Mouse (Mus musculus): ENCODE measurements around the gene Gm45062. TPM values are rescaled to one million over a fixed set of nuclear protein-coding genes. Genes with fewer than 3 reads are reported as not detected.

Gm45062 gene
- polyA plus RNA-seq, 1 experiment from 2014 or later: 9.7 TPM

DNA sequence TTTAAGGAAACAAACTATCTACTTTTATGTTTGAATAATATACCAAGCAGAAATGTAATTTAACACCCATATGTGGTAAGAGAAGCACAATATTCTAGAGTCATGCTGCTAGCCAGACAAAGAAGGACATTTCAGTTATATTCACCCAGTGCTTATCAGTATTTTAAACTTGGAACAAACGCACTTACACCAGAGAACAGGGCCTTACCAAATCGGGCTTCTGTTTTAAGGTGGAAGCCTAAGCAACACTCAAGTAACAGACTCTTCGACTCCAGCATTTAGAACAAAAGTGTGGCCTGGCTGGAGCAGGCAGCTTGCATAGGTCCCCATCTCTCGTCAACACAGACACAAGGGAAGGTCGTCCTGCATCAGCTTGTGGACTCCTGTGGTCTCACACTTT is 229.0 kb downstream of the Gm45062 start:
- Histone ChIP-seq H3K9me3 (no peaks in the 10 kb centered on the region), H3K36me3 (no peaks in the 10 kb centered on the region), H3K27me3 (no peaks in the 10 kb centered on the region), H3K9ac (no peak overlapping the region), H3K4me2 (no peak overlapping the region), H3K27ac (no peak overlapping the region), H3K4me3 (no peak overlapping the region), H3K4me1 (no peaks in the 10 kb centered on the region)
- no peak for ATAC-seq (ENCODE audit: insufficient number of reproducible peaks, low FRiP score, low TSS enrichment, low read depth)
- WGBS: 64% methylated on average over 5 of the region's 5 CpGs

GRCm38 (mm10) chr6:8489266-8489665 is 230.0 kb downstream of the Gm45062 start:
- Histone ChIP-seq H3K4me2 (no peak overlapping the region), H3K27ac (no peak overlapping the region), H3K4me1 (no peaks in the 10 kb centered on the region), H3K9me3 (no peaks in the 10 kb centered on the region), H3K27me3 (no peaks in the 10 kb centered on the region), H3K9ac (no peak overlapping the region), H3K4me3 (no peak overlapping the region), H3K36me3 (no peaks in the 10 kb centered on the region)
- ATAC-seq (ENCODE audit: insufficient number of reproducible peaks, low FRiP score, low TSS enrichment, low read depth): no peak
- WGBS: 82% methylated on average over 7 of the region's 7 CpGs

DNA sequence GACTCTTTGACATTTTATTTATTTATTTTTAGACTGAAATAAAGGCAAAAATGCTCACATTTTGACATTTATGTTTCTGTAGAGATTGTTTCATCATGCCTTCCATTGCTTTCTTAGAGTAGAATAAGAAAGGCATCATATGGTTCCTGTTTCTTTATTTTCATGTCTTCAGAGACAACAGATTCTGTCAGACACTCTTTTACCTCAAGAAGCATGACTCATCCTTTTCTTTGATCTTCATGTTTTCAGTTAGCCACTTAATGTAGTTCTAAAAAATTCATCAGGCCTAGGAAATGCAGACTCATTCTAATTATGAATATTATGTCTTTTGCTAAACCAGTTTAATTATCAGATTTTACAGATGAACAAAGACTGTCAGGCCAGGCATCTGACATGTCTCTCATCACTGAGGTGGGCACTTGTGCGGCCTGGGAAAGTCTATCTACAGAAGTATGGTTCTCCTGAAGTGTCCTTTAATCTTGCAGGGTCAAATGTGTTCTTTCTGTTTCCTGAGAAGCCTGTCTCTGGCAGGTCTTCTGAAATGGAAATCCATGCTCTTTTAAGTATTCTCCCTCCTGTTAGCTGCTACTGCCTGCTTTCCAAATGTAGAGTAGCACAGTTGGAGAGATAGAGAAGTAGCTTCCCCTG is 230.8 kb downstream of the Gm45062 start:
- Histone ChIP-seq H3K27ac (no peak overlapping the region), H3K36me3 (no peaks in the 10 kb centered on the region), H3K27me3 (no peaks in the 10 kb centered on the region), H3K9me3 (no peaks in the 10 kb centered on the region), H3K9ac (no peak overlapping the region), H3K4me2 (no peak overlapping the region), H3K4me3 (no peak overlapping the region), H3K4me1 (no peaks in the 10 kb centered on the region)
- WGBS: 78% methylated on average over 1 of the region's 1 CpGs
- ATAC-seq (ENCODE audit: insufficient number of reproducible peaks, low FRiP score, low TSS enrichment, low read depth): no peak

DNA sequence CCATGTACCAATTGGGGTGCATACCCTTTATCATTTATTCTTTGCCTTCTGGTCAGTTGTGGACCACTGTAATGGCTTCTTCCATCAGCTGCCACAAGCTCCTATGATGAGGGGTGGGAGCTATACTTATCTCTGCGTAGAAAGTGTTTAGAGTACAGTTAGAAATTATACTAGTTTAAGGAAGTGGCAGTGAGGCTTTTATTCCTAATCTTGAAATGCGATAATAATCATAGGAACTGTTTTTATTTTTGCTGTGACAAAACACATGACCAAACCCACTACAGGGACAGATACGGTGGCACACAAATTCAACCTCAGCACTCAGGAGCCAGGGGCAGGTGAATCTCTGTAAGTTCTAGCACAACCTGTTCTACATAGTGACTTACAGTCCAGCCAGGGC is 233.0 kb downstream of the Gm45062 start:
- Histone ChIP-seq H3K9ac (no peak overlapping the region), H3K36me3 (no peaks in the 10 kb centered on the region), H3K27ac (no peak overlapping the region), H3K9me3 (no peaks in the 10 kb centered on the region), H3K4me3 (no peak overlapping the region), H3K4me1 (no peaks in the 10 kb centered on the region), H3K27me3 (no peaks in the 10 kb centered on the region), H3K4me2 (no peak overlapping the region)
- 91% methylated on average over 3 of the region's 3 CpGs for WGBS
- no peak for ATAC-seq (ENCODE audit: insufficient number of reproducible peaks, low FRiP score, low TSS enrichment, low read depth)

- no peak overlapping the region for H3K9ac ChIP-seq
- WGBS: 66% methylated on average over 5 of the region's 5 CpGs
- no peak overlapping the region for H3K27ac ChIP-seq
- no peak overlapping the region for H3K4me3 ChIP-seq
- no peak for ATAC-seq (ENCODE audit: insufficient number of reproducible peaks, low FRiP score, low TSS enrichment, low read depth)
- no peaks in the 10 kb centered on the region for H3K4me1 ChIP-seq
- no peak overlapping the region for H3K4me2 ChIP-seq
- H3K9me3 ChIP-seq: no peaks in the 10 kb centered on the region
- H3K27me3 ChIP-seq: no peaks in the 10 kb centered on the region
- H3K36me3 ChIP-seq: no peaks in the 10 kb centered on the region
Measured at GRCm38 (mm10) chr6:8495109-8495826, 236.0 kb downstream of the Gm45062 start.

- H3K36me3 ChIP-seq: no peaks in the 10 kb centered on the region
- WGBS: 65% methylated on average over 4 of the region's 4 CpGs
- no peak overlapping the region for H3K4me3 ChIP-seq
- no peak overlapping the region for H3K27ac ChIP-seq
- no peaks in the 10 kb centered on the region for H3K27me3 ChIP-seq
- ATAC-seq (ENCODE audit: insufficient number of reproducible peaks, low FRiP score, low TSS enrichment, low read depth): no peak
- H3K4me1 ChIP-seq: no peaks in the 10 kb centered on the region
- no peaks in the 10 kb centered on the region for H3K9me3 ChIP-seq
- H3K4me2 ChIP-seq: no peak overlapping the region
- H3K9ac ChIP-seq: no peak overlapping the region
Measured at GRCm38 (mm10) chr6:8495827-8496222, 236.6 kb downstream of the Gm45062 start.

DNA sequence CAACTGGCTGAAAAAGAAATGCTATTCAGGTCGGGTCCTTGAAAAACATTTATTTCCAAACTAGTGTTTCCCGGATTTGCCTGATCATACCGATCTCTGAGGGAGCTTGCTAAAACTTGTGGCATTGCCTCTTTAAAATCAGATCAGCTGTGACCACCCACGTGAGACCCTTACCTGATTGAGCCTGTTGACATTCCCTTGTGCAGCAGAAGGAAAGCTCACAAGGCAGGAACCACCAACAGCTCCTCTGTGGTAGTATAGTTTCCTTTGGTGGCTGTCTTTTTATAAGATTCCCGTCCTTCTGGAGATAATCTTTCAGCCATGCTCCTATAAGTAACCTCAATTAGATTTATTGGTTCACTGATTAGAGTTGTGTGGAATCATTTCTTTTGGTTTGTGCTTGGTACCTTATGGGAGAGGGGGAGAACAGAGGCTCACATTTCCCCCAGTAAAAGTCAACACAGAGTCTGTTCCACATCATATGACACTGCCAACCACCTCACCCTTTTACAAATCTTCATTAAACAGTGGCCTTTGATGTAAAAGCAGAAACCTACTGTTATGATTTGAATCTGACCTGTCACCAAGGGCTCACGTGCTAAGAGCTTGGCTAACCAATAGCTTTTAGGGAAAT is 238.1 kb downstream of the Gm45062 start:
- Histone ChIP-seq H3K9me3 (no peaks in the 10 kb centered on the region), H3K4me2 (no peak overlapping the region), H3K4me3 (no peak overlapping the region), H3K27me3 (no peaks in the 10 kb centered on the region), H3K36me3 (no peaks in the 10 kb centered on the region), H3K27ac (no peak overlapping the region), H3K9ac (no peak overlapping the region), H3K4me1 (no peaks in the 10 kb centered on the region)
- 42% methylated on average over 6 of the region's 6 CpGs for WGBS
- no peak for ATAC-seq (ENCODE audit: insufficient number of reproducible peaks, low FRiP score, low TSS enrichment, low read depth)

GRCm38 (mm10) chr6:8497868-8498257 is 238.6 kb downstream of the Gm45062 start:
- H3K4me2 ChIP-seq: no peak overlapping the region
- no peak overlapping the region for H3K9ac ChIP-seq
- H3K9me3 ChIP-seq: no peaks in the 10 kb centered on the region
- ATAC-seq (ENCODE audit: insufficient number of reproducible peaks, low FRiP score, low TSS enrichment, low read depth): no peak
- H3K27ac ChIP-seq: no peak overlapping the region
- H3K4me1 ChIP-seq: no peaks in the 10 kb centered on the region
- H3K36me3 ChIP-seq: no peaks in the 10 kb centered on the region
- H3K27me3 ChIP-seq: no peaks in the 10 kb centered on the region
- 26% methylated on average over 6 of the region's 6 CpGs for WGBS
- no peak overlapping the region for H3K4me3 ChIP-seq

DNA sequence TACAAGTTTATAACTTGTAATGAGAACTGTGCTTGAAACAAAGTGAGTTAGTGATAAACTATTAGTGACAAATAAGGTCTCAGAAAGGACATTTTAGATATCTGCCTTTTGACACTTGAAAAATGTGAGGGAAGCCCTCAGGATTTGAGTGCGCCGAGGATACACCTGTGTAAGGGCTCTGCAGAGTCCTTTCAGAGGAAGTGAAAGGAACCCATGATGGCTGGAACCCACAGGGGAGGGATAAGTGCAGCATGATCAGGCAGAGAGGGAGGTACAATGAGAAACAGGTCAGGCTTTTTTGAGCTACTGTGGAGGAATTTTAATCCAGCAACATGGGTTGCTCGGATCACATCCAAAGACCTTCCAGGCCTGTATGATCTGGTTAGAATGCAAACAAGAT is 239.7 kb downstream of the Gm45062 start:
- Histone ChIP-seq H3K9ac (no peak overlapping the region), H3K27ac (no peak overlapping the region), H3K4me2 (no peak overlapping the region), H3K4me3 (no peak overlapping the region), H3K4me1 (no peaks in the 10 kb centered on the region), H3K27me3 (no peaks in the 10 kb centered on the region), H3K9me3 (no peaks in the 10 kb centered on the region), H3K36me3 (no peaks in the 10 kb centered on the region)
- no peak for ATAC-seq (ENCODE audit: insufficient number of reproducible peaks, low FRiP score, low TSS enrichment, low read depth)
- 87% methylated on average over 3 of the region's 3 CpGs for WGBS

DNA sequence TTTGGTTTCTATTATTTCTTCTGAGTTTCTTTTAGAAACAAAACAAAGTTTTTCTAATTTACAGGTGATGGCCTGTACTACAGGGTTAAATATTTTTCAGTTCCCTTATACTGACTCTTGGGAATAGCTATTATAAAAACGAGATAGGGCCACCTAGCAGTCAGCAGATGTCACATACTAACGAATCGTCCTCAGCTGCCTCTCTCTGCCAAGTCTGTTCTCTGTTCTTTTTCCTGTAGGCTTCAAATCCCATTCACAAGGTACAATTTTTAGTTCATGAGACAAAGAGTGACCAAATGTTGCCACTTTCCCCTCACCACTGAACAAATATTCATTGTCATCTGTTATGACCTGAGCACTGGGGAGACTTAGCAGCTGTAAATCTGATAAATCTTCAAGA is 244.7 kb downstream of the Gm45062 start:
- 40% methylated on average over 3 of the region's 3 CpGs for WGBS
- no peak overlapping the region for H3K4me2 ChIP-seq
- no peak overlapping the region for H3K4me3 ChIP-seq
- no peak for ATAC-seq (ENCODE audit: insufficient number of reproducible peaks, low FRiP score, low TSS enrichment, low read depth)
- H3K27ac ChIP-seq: no peak overlapping the region
- no peaks in the 10 kb centered on the region for H3K4me1 ChIP-seq
- no peaks in the 10 kb centered on the region for H3K36me3 ChIP-seq
- H3K9me3 ChIP-seq: no peaks in the 10 kb centered on the region
- no peak overlapping the region for H3K9ac ChIP-seq
- no peaks in the 10 kb centered on the region for H3K27me3 ChIP-seq

GRCm38 (mm10) chr6:8504521-8505228 is 245.4 kb downstream of the Gm45062 start:
- Histone ChIP-seq H3K9me3 (no peaks in the 10 kb centered on the region), H3K4me2 (no peak overlapping the region), H3K9ac (no peak overlapping the region), H3K27me3 (no peaks in the 10 kb centered on the region), H3K27ac (no peak overlapping the region), H3K4me3 (no peak overlapping the region), H3K4me1 (no peaks in the 10 kb centered on the region), H3K36me3 (no peaks in the 10 kb centered on the region)
- ATAC-seq (ENCODE audit: insufficient number of reproducible peaks, low FRiP score, low TSS enrichment, low read depth): no peak
- WGBS: 81% methylated on average over 6 of the region's 6 CpGs

DNA sequence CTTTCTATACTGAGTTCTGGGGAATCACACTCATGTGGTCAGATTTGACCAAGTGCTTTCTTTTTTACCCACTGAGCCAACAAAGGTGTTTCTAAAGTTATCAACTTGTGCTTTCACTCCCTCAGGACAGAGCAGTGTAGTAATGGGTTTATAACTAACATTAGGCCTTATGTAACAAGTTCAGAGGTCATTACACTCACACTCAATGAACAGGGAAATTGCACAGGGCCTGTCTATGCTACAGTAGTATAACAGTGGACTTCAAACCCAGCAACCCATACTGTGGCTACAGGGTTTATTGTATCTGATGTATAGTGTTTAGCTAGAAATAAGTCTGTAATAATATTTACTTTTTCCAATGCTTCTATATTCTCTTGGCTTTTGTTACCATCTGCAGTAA is 247.4 kb downstream of the Gm45062 start:
- H3K4me2 ChIP-seq: no peak overlapping the region
- ATAC-seq (ENCODE audit: insufficient number of reproducible peaks, low FRiP score, low TSS enrichment, low read depth): no peak
- no peaks in the 10 kb centered on the region for H3K9me3 ChIP-seq
- no peak overlapping the region for H3K9ac ChIP-seq
- no peak overlapping the region for H3K27ac ChIP-seq
- H3K4me1 ChIP-seq: peaks cover 9% of the 10 kb centered on the region
- H3K4me3 ChIP-seq: no peak overlapping the region
- H3K27me3 ChIP-seq: no peaks in the 10 kb centered on the region
- H3K36me3 ChIP-seq: no peaks in the 10 kb centered on the region
